Mouse (Mus musculus): Measurements from ENCODE around the gene Zscan2.

DNA sequence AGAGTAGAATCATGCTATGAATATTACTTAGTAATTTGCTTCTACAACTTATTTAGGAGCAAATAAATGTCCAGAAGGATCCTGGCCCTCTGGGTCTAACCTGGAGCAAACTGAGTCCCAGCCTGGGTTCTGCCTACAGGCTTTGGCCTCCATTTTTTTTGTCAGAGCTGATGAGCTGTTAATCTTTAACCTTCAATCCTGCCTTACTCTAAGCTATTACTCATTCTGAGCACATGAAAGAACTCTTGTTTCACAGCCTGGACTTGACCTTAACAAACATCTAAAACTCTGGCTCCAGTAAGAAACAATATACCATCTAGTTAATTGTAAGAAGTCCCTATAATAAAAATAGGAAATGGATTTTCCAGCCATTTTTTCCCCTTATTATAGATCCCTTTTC, 21.0 kb upstream of the Zscan2 start:
- no peak for TF ChIP-seq CTCF (conservative IDR thresholded peaks at IDR 0.05; ENCODE audit: low read length)
- no peak for TF ChIP-seq POU5F1 (IDR thresholded peaks at IDR 0.05; ENCODE audit: borderline replicate concordance, low read length)
- TF ChIP-seq NANOG (IDR thresholded peaks at IDR 0.05; ENCODE audit: borderline replicate concordance, low read length) = no peak
